Mouse (Mus musculus) bone marrow macrophage, adult 2 months (primary cell): Measurements from ENCODE around the gene Vmn2r80. TPM values are rescaled to one million over a fixed set of nuclear protein-coding genes. Genes with fewer than 3 reads are reported as not detected.

ENCODE experiments used
- H3K27ac ChIP-seq: 2 replicates; pipeline ENCODE4 v1.5.1; 2012; ENCODE audit warnings: low read depth, low read length; ENCODE audit not compliant: insufficient read depth
- H3K4me1 ChIP-seq: 2 replicates; pipeline ENCODE4 v1.6.1; 2012; ENCODE audit warnings: low read length; ENCODE audit not compliant: control insufficient read depth, insufficient read depth
- H3K4me3 ChIP-seq: 2 replicates; pipeline ENCODE4 v1.5.1; 2012; ENCODE audit warnings: mild to moderate bottlenecking, low read length, moderate library complexity; ENCODE audit not compliant: insufficient read depth
- CTCF ChIP-seq: IDR thresholded peaks from 2 replicates; pipeline ENCODE4 v1.5.1; 2012; ENCODE audit warnings: low read depth, mild to moderate bottlenecking, low read length, moderate library complexity
- POLR2A ChIP-seq: IDR thresholded peaks from 2 replicates; pipeline ENCODE4 v1.6.1; 2012; ENCODE audit warnings: mild to moderate bottlenecking, low read depth, low read length, borderline replicate concordance
- polyA plus RNA-seq: library from polyadenylated mRNA; stranded (reverse); fragments of >200 nt; gene quantifications from 2 replicates; pipeline ENCODE4 v1.2.4, GENCODE M21; 2012; ENCODE audit not compliant: missing spikeins, insufficient read depth, insufficient read length

The Vmn2r80 gene
- polyA plus RNA-seq, 1 experiment: not detected

DNA sequence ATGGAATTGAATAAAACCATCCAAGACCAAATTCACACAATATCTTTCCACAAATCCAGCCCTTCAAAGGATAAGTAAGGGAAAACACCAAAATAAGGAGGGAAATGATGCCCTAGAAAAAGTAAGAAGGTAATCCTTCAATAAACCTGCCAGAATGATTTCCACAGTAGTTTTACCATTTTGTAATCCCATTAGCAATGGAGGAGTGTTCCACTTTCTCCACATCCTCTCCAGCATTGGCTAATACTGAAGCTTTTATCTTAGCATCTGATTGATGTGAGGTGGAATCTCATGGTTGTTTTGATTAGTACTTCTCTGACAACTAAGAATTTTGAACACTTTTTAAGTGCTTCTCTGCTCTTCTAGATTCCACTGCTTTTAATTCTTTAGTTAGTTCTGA is 73.0 kb downstream of the Vmn2r80 start:
- Histone ChIP-seq H3K4me3 (no peak overlapping the region), H3K27ac (no peak overlapping the region), H3K4me1 (no peaks in the 10 kb centered on the region)
- TF ChIP-seq POLR2A: no peak
- TF ChIP-seq CTCF: no peak

DNA sequence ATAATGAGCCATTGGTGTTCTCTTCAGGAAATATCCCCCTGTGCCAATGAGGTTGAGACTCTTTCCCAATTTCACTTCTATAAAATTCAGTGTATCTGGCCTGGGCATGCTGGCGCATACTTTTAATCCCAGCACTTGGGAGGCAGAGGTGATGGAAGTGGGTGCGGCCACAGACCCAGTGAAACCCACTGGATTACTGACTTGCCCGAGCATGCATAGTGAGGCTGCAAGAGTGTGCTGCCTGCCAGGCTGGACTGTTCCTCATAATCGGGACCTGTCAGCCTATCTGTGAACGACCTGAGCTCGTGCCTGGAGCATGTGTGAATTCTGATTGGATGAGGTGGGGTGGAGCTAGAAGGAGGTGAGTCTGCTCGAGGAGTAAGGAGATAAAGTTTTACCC is 73.6 kb downstream of the Vmn2r80 start:
- H3K27ac ChIP-seq: no peak overlapping the region
- H3K4me1 ChIP-seq: no peaks in the 10 kb centered on the region
- H3K4me3 ChIP-seq: no peak overlapping the region
- no peak for TF ChIP-seq POLR2A
- TF ChIP-seq CTCF: no peak

Other genes starting within 250 kb of the Vmn2r80 start
- not detected in 2 replicates for gene Olfr1354, start 235.6 kb upstream of the Vmn2r80 start, polyA plus RNA-seq
- not detected in 2 replicates for gene Olfr8, start 198.1 kb upstream of the Vmn2r80 start, polyA plus RNA-seq
- gene Olfr1353, start 185.5 kb upstream of the Vmn2r80 start, polyA plus RNA-seq: not detected in 2 replicates
- not detected in 2 replicates for gene Olfr1352, start 167.7 kb upstream of the Vmn2r80 start, polyA plus RNA-seq
- gene Olfr1351, start 136.3 kb upstream of the Vmn2r80 start, polyA plus RNA-seq: 0.29 TPM in 1 of 2 replicates, not detected in the other
- not detected in 2 replicates for gene Olfr57, start 120.0 kb upstream of the Vmn2r80 start, polyA plus RNA-seq
- 7.9 and 9.7 TPM in 2 replicates for gene 2610008E11Rik, start 51.2 kb upstream of the Vmn2r80 start, polyA plus RNA-seq
- gene Vmn2r81, start 98.9 kb downstream of the Vmn2r80 start, polyA plus RNA-seq: not detected in 2 replicates
- not detected in 2 replicates for gene Vmn2r82, start 207.8 kb downstream of the Vmn2r80 start, polyA plus RNA-seq